Mouse (Mus musculus): ENCODE data around the gene Canx. TPM values are rescaled to one million over a fixed set of nuclear protein-coding genes. Genes with fewer than 3 reads are reported as not detected.
"Not testable (repeated sequence)": the region's sequence is repeated elsewhere in the genome, so short reads cannot be mapped to it uniquely, and the experiment has no call there.

Canx gene
- polyA plus RNA-seq, 1 experiment from 2014 or later, result 275 TPM

DNA sequence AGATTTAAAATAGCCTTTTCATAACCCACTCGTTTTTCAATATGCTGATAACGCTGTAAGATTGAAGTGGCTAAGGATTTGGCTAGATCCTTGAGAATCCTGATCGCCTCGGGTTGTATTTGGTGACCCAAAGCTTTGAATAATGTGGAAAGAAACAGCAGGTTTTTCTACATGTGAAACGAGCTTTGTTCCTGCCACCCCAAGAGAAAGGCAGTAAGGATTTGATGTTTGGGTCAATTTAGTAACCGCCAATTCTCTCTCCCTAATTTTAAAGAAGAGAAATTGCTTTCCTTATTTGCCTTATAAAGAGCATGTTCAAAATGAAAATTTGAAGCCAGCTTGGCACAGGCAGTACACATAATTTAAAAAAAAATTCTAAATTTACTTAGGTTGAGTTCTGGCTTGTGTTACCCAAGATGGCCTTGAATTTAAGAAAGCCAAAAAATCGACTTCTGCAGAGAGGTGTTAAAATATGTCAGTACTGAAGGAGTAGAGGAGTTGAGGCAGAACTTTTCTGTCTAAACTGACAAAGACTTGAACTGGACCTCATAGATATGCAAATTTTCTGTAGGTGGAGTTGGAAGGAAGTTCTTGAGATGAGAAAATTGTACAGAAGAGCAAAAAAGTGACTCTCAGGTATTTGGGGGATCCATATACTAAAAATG, 961 bp upstream of the Canx start:
- Histone ChIP-seq H3K4me2 (peak overlapping the region; percentile 62), H3K4me3 (peak overlapping the region; percentile 95), H3K27ac (replicated peaks) (peak overlapping the region; percentile 87), H3K27me3 (no peaks in the 10 kb centered on the region), H3K36me3 (no peaks in the 10 kb centered on the region), H3K9ac (peak overlapping the region; percentile 80), H3K4me1 (replicated peaks) (peaks cover 41% of the 10 kb centered on the region), H3K9me3 (no peaks in the 10 kb centered on the region)
- 8% methylated on average over 7 of the region's 7 CpGs for WGBS
- ATAC-seq (ENCODE audit: low read depth), result no peak

DNA sequence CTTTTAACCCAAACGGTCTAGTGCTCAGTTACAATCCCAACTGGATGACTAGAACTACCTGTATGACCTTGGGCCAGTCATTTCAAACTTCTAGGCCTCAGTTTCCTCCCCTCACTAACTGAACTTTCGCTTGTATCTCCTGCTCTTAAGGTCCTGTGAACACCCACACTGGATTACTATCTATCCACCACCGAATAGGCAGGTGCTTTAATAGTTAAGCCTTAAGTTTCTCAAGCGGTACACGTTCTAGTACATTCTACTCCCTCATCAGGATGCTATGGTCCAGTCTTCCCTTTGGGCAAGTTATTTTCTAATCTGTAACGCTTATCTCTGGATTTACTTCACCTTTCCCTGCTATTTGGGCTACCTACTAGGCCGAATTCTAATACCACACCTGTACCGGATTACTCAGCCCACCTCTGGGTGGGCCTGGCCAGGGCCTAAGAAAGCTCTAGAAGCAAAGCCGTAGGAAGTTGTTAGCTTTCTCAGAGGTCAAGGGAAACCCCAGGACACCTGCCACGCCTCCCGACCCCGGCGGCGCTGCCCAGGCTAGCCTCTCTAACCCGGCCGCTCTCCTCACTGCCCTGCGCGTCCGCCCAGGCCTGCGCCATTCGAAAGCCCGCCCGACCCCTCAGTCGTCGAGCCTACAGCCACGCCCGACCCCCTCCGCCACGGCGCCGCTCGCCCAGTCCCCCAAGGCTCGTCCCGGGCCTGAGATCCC, 562 bp downstream of the Canx start:
- ATAC-seq (ENCODE audit: low read depth), result peak; percentile 83
- H3K9ac ChIP-seq, result peak overlapping the region; percentile 97
- H3K4me1 ChIP-seq (replicated peaks), result peaks cover 44% of the 10 kb centered on the region
- H3K4me3 ChIP-seq, result peak overlapping the region; percentile 95
- H3K4me2 ChIP-seq, result peak overlapping the region; percentile 88
- H3K36me3 ChIP-seq, result 0 out of 2 replicates have a peak, but pooled peaks cover 2% of the 10 kb centered on the region
- H3K27ac ChIP-seq (replicated peaks), result peak overlapping the region; percentile 93
- 2% methylated on average over 34 of the region's 34 CpGs for WGBS
- H3K27me3 ChIP-seq, result no peaks in the 10 kb centered on the region
- no peaks in the 10 kb centered on the region for H3K9me3 ChIP-seq

DNA sequence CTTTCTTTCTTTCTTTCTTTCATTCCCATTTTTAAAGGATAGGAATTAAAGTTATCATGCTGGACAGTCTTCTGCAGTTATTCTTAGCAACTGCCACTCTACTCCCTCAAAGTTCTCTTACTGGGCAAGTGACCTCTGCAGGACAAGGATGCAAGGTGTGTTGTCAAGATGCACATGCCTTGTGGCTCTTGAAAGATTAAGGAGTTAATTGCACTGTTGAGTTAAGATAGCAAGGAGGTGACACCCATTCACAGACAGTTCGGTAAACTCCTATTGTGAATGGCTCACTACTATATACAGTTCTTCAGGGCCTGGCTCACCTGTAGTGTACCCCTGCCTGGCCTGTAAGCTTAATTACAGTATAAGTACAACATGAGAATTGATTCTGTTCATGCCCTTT, 1.6 kb downstream of the Canx start:
- no peak for ATAC-seq (ENCODE audit: low read depth)
- 42% methylated on average over 1 of the region's 1 CpGs for WGBS
- Histone ChIP-seq H3K27me3 (no peaks in the 10 kb centered on the region), H3K4me2 (peak overlapping the region; percentile 88), H3K9me3 (no peaks in the 10 kb centered on the region), H3K4me1 (replicated peaks) (peaks cover 44% of the 10 kb centered on the region), H3K9ac (peak overlapping the region; percentile 97), H3K36me3 (peaks cover 8% of the 10 kb centered on the region; the same call in 1 of the 2 replicates), H3K27ac (replicated peaks) (no peak overlapping the region), H3K4me3 (peak overlapping the region; percentile 95)

- no peak for ATAC-seq (ENCODE audit: low read depth)
- Histone ChIP-seq H3K27ac (replicated peaks) (no peak overlapping the region), H3K4me3 (no peak overlapping the region), H3K9me3 (no peaks in the 10 kb centered on the region), H3K4me1 (replicated peaks) (peaks cover 46% of the 10 kb centered on the region), H3K4me2 (no peak overlapping the region; the same call in 1 of the 2 replicates), H3K9ac (no peak overlapping the region), H3K36me3 (peaks cover 8% of the 10 kb centered on the region; the same call in 1 of the 2 replicates), H3K27me3 (no peaks in the 10 kb centered on the region)
Observed at GRCm38 (mm10) chr11:50322345-50322744, 3.1 kb downstream of the Canx start.

DNA sequence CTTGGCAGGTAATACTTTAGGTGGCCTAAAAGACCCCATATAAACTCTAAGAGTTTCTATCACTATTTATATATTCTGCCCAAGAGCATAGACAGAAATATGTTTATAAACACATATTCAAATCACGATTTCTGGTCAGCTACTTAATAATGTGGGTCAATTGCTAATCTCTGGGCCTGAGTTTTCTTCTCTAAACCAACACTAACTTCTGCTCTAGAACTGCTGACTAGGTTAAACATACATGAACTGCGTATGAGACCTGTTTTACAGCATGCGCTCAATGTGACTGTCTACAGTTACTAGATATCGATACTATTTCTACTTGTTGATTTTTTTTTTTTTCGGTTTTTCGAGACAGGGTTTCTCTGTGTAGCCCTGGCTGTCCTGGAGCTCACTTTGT, 4.2 kb downstream of the Canx start:
- no peak overlapping the region for H3K4me2 ChIP-seq
- no peak overlapping the region for H3K27ac ChIP-seq (replicated peaks)
- H3K9me3 ChIP-seq, result no peaks in the 10 kb centered on the region
- H3K27me3 ChIP-seq, result no peaks in the 10 kb centered on the region
- no peak overlapping the region for H3K4me3 ChIP-seq
- no peak for ATAC-seq (ENCODE audit: low read depth)
- H3K36me3 ChIP-seq, result peaks cover 8% of the 10 kb centered on the region; the same call in 1 of the 2 replicates
- 94% methylated on average over 6 of the region's 6 CpGs for WGBS
- peaks cover 40% of the 10 kb centered on the region for H3K4me1 ChIP-seq (replicated peaks)
- no peak overlapping the region for H3K9ac ChIP-seq

- not testable (repeated sequence) for H3K36me3 ChIP-seq; H3K9me3 ChIP-seq; H3K4me3 ChIP-seq; H3K27ac ChIP-seq (replicated peaks); H3K4me2 ChIP-seq; H3K9ac ChIP-seq; H3K27me3 ChIP-seq; ATAC-seq (ENCODE audit: low read depth)
- peaks cover 35% of the 10 kb centered on the region for H3K4me1 ChIP-seq (replicated peaks)
- WGBS, result 89% methylated on average over 4 of the region's 4 CpGs
Observed at GRCm38 (mm10) chr11:50319343-50319742, 6.1 kb downstream of the Canx start.

DNA sequence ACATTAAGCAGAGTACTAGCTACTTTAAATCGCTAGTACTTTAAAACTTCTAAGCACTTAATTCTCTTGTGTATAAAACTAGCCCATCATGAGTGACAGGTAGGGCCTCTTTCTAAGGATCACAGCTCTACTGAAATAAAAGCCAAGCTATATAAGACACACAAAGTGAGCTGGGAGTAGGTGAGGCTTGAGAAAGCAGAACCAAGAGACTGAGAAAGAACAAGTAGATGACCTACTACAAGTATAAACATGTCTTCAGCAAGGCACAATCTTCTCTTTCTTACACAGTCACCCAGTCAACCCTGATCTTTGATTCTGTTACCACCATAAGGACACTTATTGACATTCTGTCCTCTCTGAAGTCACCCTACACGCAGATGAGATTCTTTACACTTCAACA, 12.7 kb downstream of the Canx start:
- no peak overlapping the region for H3K4me2 ChIP-seq
- H3K4me1 ChIP-seq (replicated peaks), result 0 out of 2 replicates have a peak, but pooled peaks cover 4% of the 10 kb centered on the region
- no peak overlapping the region for H3K9ac ChIP-seq
- H3K4me3 ChIP-seq, result no peak overlapping the region
- no peak for ATAC-seq (ENCODE audit: low read depth)
- no peaks in the 10 kb centered on the region for H3K27me3 ChIP-seq
- H3K9me3 ChIP-seq, result no peaks in the 10 kb centered on the region
- WGBS, result 86% methylated on average over 2 of the region's 2 CpGs
- no peak overlapping the region for H3K27ac ChIP-seq (replicated peaks)
- H3K36me3 ChIP-seq, result peaks cover 31% of the 10 kb centered on the region

DNA sequence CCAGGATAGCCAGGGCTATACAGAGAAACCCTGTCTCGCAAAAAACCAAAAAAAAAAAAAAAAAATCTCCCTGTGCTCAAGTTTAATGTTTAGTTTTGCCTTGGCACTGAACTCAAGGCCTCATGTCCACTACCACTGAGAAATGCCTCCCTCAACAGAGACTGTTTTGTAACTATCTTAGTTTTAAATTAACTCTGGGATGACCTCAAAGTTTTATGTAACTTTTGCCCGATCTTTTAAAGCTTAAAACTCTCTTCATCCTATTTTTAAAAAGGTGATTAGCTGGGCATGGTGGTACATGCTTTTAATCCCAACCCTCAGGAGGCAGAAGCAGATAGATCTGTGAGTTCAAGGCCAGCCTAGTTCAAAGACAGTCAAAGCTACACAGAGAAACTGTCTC, 22.1 kb downstream of the Canx start:
- Histone ChIP-seq H3K27ac (replicated peaks) (no peak overlapping the region), H3K9ac (no peak overlapping the region), H3K36me3 (peaks cover 95% of the 10 kb centered on the region), H3K4me3 (no peak overlapping the region), H3K9me3 (no peaks in the 10 kb centered on the region), H3K4me1 (replicated peaks) (no peaks in the 10 kb centered on the region), H3K4me2 (no peak overlapping the region), H3K27me3 (no peaks in the 10 kb centered on the region)
- 95% methylated on average over 2 of the region's 2 CpGs for WGBS
- no peak for ATAC-seq (ENCODE audit: low read depth)

- Histone ChIP-seq H3K9me3 (no peaks in the 10 kb centered on the region), H3K4me3 (peak within 1 kb of the TSS; percentile 99), H3K27ac (replicated peaks) (peak within 1 kb of the TSS; percentile 97), H3K4me1 (replicated peaks) (peaks cover 33% of the 10 kb centered on the region), H3K4me2 (peak within 1 kb of the TSS; percentile 78), H3K36me3 (peaks cover 27% of the 10 kb centered on the region), H3K27me3 (no peaks in the 10 kb centered on the region), H3K9ac (peak within 1 kb of the TSS; percentile 99)
- whole genome bisulfite sequencing, result under 1% methylated on average over 45 of the region's 45 CpGs
- ATAC-seq (ENCODE audit: low read depth), result peak; percentile 99
Observed at GRCm38 (mm10) chr11:50292190-50292855, 33.1 kb downstream of the Canx start, which contains the start of gene Maml1. Gene Maml1, minus strand, starts transcription at chr11:50292311.

DNA sequence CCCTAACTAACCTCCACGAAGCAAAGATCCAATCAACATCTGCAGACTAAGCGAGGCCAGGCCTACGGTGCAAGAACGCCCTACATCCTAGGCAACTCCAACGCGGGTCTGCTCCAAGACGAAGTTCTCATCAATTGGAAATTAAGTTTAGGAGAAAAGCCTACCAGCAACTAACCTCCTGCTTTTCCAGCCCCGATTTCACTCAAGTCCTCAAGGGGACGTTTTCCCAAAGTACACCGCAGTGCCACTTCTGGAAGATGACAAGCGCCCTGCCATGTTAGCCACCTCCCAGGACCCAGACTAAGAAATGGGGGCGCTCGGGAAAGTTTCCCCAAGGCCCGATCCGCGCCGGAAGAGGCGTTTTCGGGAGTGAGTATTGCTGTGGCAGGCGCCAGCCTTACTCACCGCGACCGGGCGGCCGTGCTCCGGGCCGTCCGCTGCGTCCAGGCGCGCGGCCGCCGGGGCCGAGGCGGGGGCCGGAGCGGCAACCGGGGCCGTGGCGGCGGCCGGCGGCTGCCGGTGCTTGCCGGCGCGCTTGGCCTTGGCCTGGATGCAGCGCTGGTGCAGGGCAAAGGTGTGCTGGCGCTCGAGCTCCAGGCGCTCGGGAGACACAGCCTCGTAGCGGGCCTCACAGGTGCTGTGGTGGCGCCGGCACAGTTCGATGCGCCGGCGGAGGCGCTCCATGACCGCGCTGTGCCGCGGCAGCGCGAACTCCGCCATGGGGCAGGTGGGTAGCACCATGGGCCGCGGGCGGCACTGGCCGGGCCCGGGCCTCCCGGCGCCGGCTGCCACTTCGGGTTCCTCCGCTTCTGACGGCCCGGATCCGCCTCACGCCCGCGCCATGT, 33.9 kb downstream of the Canx start:
- peaks cover 24% of the 10 kb centered on the region for H3K36me3 ChIP-seq
- H3K9ac ChIP-seq, result peak overlapping the region; percentile 99
- peak overlapping the region; percentile 97 for H3K27ac ChIP-seq (replicated peaks)
- H3K4me3 ChIP-seq, result peak overlapping the region; percentile 99
- no peaks in the 10 kb centered on the region for H3K9me3 ChIP-seq
- peaks cover 33% of the 10 kb centered on the region for H3K4me1 ChIP-seq (replicated peaks)
- H3K27me3 ChIP-seq, result no peaks in the 10 kb centered on the region
- H3K4me2 ChIP-seq, result peak overlapping the region; percentile 78
- under 1% methylated on average over 70 of the region's 85 CpGs for WGBS
- ATAC-seq (ENCODE audit: low read depth), result peak; percentile 88

DNA sequence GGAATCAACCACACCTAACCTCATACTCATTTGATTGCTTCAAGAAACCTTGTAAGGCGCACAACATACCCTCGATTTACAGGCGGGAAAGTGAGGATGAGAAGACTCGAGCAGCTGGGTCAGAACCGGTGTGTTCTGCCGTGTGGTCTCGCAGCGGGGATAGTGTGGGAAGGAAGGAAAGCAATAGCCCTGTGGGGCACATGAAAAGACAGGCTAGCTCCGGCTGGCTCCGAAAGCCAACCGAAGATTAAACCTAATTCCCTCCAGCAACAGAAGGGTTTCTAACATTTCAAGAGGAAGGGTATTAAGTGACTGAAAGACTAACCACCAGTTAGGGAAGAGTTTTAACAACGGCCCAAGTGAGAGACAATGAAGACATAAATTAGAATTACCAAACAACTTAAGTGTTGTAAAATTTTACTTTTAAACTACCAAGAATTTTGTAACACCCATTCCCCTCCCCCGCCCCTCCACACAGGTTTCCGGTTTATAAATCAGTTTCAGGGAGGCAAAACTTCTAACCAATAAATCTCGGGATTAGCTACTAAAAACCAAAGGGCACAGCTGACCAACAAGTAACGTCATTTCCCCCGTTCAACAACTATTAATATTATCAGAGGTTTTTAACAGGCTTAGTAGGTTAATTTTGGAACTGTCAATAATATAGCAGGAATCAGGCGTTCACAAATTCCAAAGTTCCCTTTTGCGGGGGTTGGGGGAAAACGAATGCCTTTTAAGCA, 34.8 kb downstream of the Canx start:
- Histone ChIP-seq H3K36me3 (peaks cover 25% of the 10 kb centered on the region), H3K4me3 (peak overlapping the region; percentile 99), H3K27ac (replicated peaks) (peak overlapping the region; percentile 97; the same call in 1 of the 2 replicates), H3K4me2 (peak overlapping the region; percentile 78), H3K4me1 (replicated peaks) (peaks cover 33% of the 10 kb centered on the region), H3K9me3 (no peaks in the 10 kb centered on the region), H3K27me3 (no peaks in the 10 kb centered on the region), H3K9ac (peak overlapping the region; percentile 99)
- no peak for ATAC-seq (ENCODE audit: low read depth)
- 12% methylated on average over 20 of the region's 20 CpGs for WGBS
